Mouse (Mus musculus) cortical plate, adult 2 months (tissue): ENCODE data around the gene Gm21988.

Source experiments
- CTCF ChIP-seq: fragments of 200-500 bp; IDR thresholded peaks from 2 replicates; pipeline ENCODE4 v1.5.1; 2011; ENCODE audit warnings: mild to moderate bottlenecking, control low read depth, low read length; ENCODE audit not compliant: insufficient read depth; ENCODE audit errors: extremely low read depth
- POLR2A ChIP-seq: fragments of 200-500 bp; IDR thresholded peaks from 2 replicates; pipeline ENCODE4 v1.6.1; 2011; ENCODE audit warnings: mild to moderate bottlenecking, low read length, control low read depth; ENCODE audit not compliant: insufficient read depth; ENCODE audit errors: extremely low read depth

DNA sequence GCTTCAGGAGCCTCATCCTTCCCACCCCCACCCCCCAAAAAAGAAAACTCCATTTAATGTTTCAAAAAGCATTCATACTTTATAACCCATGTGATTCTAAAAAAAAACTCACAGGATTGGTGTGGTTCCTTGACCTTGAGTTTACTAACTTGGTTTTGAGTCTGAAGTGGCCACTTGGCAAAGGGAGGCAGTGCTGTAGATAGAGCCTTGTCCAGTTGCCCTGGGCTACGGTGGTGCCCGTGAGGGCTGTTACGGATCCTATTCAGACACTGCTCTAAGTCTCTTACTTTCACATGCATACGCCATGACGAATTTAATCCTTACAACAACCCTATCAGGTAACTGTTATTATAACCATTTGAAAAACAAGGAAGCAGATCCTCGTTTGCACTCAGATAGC, 27.7 kb downstream of the Gm21988 start:
- TF ChIP-seq POLR2A (no peak), CTCF (no peak)
